In the genomic region with DNA sequence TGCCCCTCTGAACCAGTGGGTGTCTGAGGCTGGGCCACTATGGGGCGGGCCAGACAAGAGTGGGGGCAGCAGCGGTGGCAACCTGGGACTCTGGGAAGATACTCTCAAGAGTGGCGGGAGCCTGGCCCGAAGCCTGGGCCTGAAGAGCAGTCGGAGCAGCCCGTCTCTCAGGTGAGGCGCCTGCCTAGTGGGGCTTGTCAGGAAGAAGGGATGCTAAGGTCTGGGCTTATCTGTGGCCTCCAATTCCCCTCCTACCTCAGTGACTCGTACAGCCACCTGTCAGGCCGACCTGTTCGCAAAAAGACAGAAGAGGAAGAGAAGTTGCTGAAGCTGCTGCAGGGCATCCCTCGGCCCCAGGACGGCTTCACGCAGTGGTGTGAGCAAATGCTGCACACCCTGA, we compare ENCODE assay signal across 22 mouse cellular contexts. TPM values are rescaled to one million over a fixed set of nuclear protein-coding genes. Genes with fewer than 3 reads are reported as not detected.
DNase-seq lines count a peak whose midpoint lies in the region; ATAC-seq and TF ChIP-seq lines count a peak whose summit lies in the region.
"Had no signal": no experiment of that assay in that cellular context is flagged by ENCODE, and none has a peak within 500 bp of the region (broad histone marks: within the 10 kb centered on the region; RNA-seq: fewer than 3 reads in every experiment).

No protein-coding gene starts in this region.

- H3K9me3 ChIP-seq in forebrain, embryonic 14.5 days (replicated peaks; ENCODE audit: control insufficient read depth, low read length), result no peaks in the 10 kb centered on the region
- H3K9me3 ChIP-seq in forebrain, postnatal 0 days (ENCODE audit: low read length), result no peaks in the 10 kb centered on the region
- no peaks in the 10 kb centered on the region for H3K9me3 ChIP-seq in limb, embryonic 12.5 days
- no peaks in the 10 kb centered on the region for H3K9me3 ChIP-seq in limb, embryonic 10.5 days (replicated peaks)
- H3K9me3 ChIP-seq in hindbrain, embryonic 16.5 days (ENCODE audit: control insufficient read depth, low read length), result no peaks in the 10 kb centered on the region
- H3K9me3 ChIP-seq: liver, embryonic 15.5 days; megakaryocyte, embryonic 14.5 days had no signal

- H3K27me3 ChIP-seq in forebrain, embryonic 14.5 days (replicated peaks; ENCODE audit: control insufficient read depth, insufficient read depth, low read length), result no peaks in the 10 kb centered on the region
- H3K27me3 ChIP-seq in forebrain, postnatal 0 days (ENCODE audit: insufficient read depth, low read length), result no peaks in the 10 kb centered on the region
- H3K27me3 ChIP-seq in limb, embryonic 12.5 days, result no peaks in the 10 kb centered on the region
- H3K27me3 ChIP-seq in limb, embryonic 10.5 days (ENCODE audit: low read depth, poor library complexity, severe bottlenecking), result no peaks in the 10 kb centered on the region
- H3K27me3 ChIP-seq in hindbrain, embryonic 16.5 days (replicated peaks; ENCODE audit: control insufficient read depth, insufficient read depth, low read length), result no peaks in the 10 kb centered on the region
- H3K27me3 ChIP-seq in myocyte (ENCODE audit: control insufficient read depth, insufficient read depth, insufficient read length), result no peaks in the 10 kb centered on the region
- H3K27me3 ChIP-seq: liver, embryonic 15.5 days; megakaryocyte, embryonic 14.5 days had no signal

- H3K79me2 ChIP-seq in myocyte (ENCODE audit: control insufficient read depth, insufficient read depth), result peaks cover 1% of the 10 kb centered on the region

- TF ChIP-seq CTCF in forebrain, postnatal 0 days (IDR thresholded peaks at IDR 0.05; ENCODE audit: low read depth), result no peak

- no peak for DNase-seq in forebrain, embryonic 14.5 days (ENCODE audit: low spot score)
- DNase-seq in forebrain, postnatal 0 days, result no peak
- no peak for DNase-seq in limb, embryonic 10.5 days (ENCODE audit: low spot score)
- DNase-seq in spleen, postnatal 36 days (ENCODE audit: low spot score in 2 of 2), result no peak
- DNase-seq: adrenal gland, postnatal 14 days; B cell, adult 2 months; gastrocnemius, postnatal 14 days; right cerebral cortex, adult 18-20 months; thymus, adult 2 months had no signal

- no peak for ATAC-seq in forebrain, embryonic 14.5 days
- no peak for ATAC-seq in forebrain, postnatal 0 days
- no peak for ATAC-seq in limb, embryonic 12.5 days (ENCODE audit: insufficient number of reproducible peaks, insufficient read depth, low FRiP score, low TSS enrichment, low read depth)
- no peak for ATAC-seq in hindbrain, embryonic 16.5 days

- H3K4me1 ChIP-seq in forebrain, embryonic 14.5 days (ENCODE audit: control insufficient read depth, insufficient read depth, low read length), result peaks cover under 1% of the 10 kb centered on the region; the same call in 1 of the 2 replicates
- H3K4me1 ChIP-seq in forebrain, postnatal 0 days (ENCODE audit: insufficient read depth), result no peaks in the 10 kb centered on the region
- H3K4me1 ChIP-seq in limb, embryonic 12.5 days (replicated peaks), result peaks cover 27% of the 10 kb centered on the region
- peaks cover 20% of the 10 kb centered on the region for H3K4me1 ChIP-seq in limb, embryonic 10.5 days
- peaks cover 16% of the 10 kb centered on the region for H3K4me1 ChIP-seq in hindbrain, embryonic 16.5 days (ENCODE audit: control insufficient read depth, insufficient read depth, low read depth, low read length)

- no peak overlapping the region for H3K4me3 ChIP-seq in forebrain, embryonic 14.5 days (ENCODE audit: low read depth, low read length)
- no peak overlapping the region for H3K4me3 ChIP-seq in forebrain, postnatal 0 days (ENCODE audit: low read depth, low read length)
- H3K4me3 ChIP-seq in limb, embryonic 12.5 days (replicated peaks), result no peak overlapping the region
- H3K4me3 ChIP-seq in limb, embryonic 10.5 days, result no peak overlapping the region
- no peak overlapping the region for H3K4me3 ChIP-seq in hindbrain, embryonic 16.5 days (ENCODE audit: low read length)
- no peak overlapping the region for H3K4me3 ChIP-seq in myocyte
- H3K4me3 ChIP-seq: liver, embryonic 15.5 days; megakaryocyte, embryonic 14.5 days had no signal

- WGBS in forebrain, embryonic 14.5 days, result 89% methylated on average over 13 of the region's 13 CpGs
- 87% methylated on average over 13 of the region's 13 CpGs for WGBS in forebrain, postnatal 0 days
- 89% methylated on average over 13 of the region's 13 CpGs for WGBS in limb, embryonic 12.5 days
- whole genome bisulfite sequencing in limb, embryonic 10.5 days, result 86% methylated on average over 13 of the region's 13 CpGs
- WGBS in hindbrain, embryonic 16.5 days, result 92% methylated on average over 13 of the region's 13 CpGs

- no peak overlapping the region for H3ac ChIP-seq in myocyte (ENCODE audit: control insufficient read depth, insufficient read length)

- H3K4me2 ChIP-seq in forebrain, embryonic 14.5 days (ENCODE audit: low read length), result no peak overlapping the region
- no peak overlapping the region for H3K4me2 ChIP-seq in forebrain, postnatal 0 days (ENCODE audit: low read depth)
- H3K4me2 ChIP-seq in limb, embryonic 12.5 days, result no peak overlapping the region
- no peak overlapping the region for H3K4me2 ChIP-seq in hindbrain, embryonic 16.5 days (ENCODE audit: low read length)
- no peak overlapping the region for H3K4me2 ChIP-seq in myocyte (ENCODE audit: low read depth)
- H3K4me2 ChIP-seq: liver, embryonic 15.5 days had no signal

- TF ChIP-seq POLR2A in myocyte (IDR thresholded peaks at IDR 0.05; ENCODE audit: insufficient read length, low read depth), result peak; percentile 8

- 0 out of 2 replicates have a peak overlapping the region, but pooled peaks have one; percentile 14 for H3K27ac ChIP-seq in forebrain, embryonic 14.5 days (ENCODE audit: low read depth, low read length)
- no peak overlapping the region for H3K27ac ChIP-seq in forebrain, postnatal 0 days (ENCODE audit: low read depth, low read length)
- peak overlapping the region; percentile 41; the same call in 1 of the 2 replicates for H3K27ac ChIP-seq in limb, embryonic 12.5 days
- H3K27ac ChIP-seq in limb, embryonic 10.5 days, result no peak overlapping the region
- H3K27ac ChIP-seq in hindbrain, embryonic 16.5 days (ENCODE audit: low read depth, low read length), result peak overlapping the region; percentile 36; the same call in 1 of the 2 replicates
- H3K27ac ChIP-seq: liver, embryonic 15.5 days had no signal

- peaks cover 97% of the 10 kb centered on the region for H3K36me3 ChIP-seq in forebrain, embryonic 14.5 days (ENCODE audit: control insufficient read depth, insufficient read depth, low read length)
- peaks cover 93% of the 10 kb centered on the region for H3K36me3 ChIP-seq in forebrain, postnatal 0 days (ENCODE audit: insufficient read depth)
- H3K36me3 ChIP-seq in limb, embryonic 12.5 days, result peaks cover 96% of the 10 kb centered on the region
- H3K36me3 ChIP-seq in limb, embryonic 10.5 days, result peaks cover 100% of the 10 kb centered on the region
- peaks cover 74% of the 10 kb centered on the region for H3K36me3 ChIP-seq in hindbrain, embryonic 16.5 days (ENCODE audit: control insufficient read depth, insufficient read depth, low read length)
- peaks cover 5% of the 10 kb centered on the region for H3K36me3 ChIP-seq in myocyte (ENCODE audit: control insufficient read depth, insufficient read depth)

- H3K9ac ChIP-seq in forebrain, embryonic 14.5 days (ENCODE audit: low read length), result no peak overlapping the region
- H3K9ac ChIP-seq in forebrain, postnatal 0 days, result no peak overlapping the region
- H3K9ac ChIP-seq in limb, embryonic 12.5 days (replicated peaks), result no peak overlapping the region; the same call in 1 of the 2 replicates
- no peak overlapping the region for H3K9ac ChIP-seq in hindbrain, embryonic 16.5 days (ENCODE audit: low read depth, low read length)
- H3K9ac ChIP-seq: liver, embryonic 15.5 days had no signal

RNA-seq across cellular contexts. Expression of a gene that starts 6.3 kb away (rescaled TPM):
- polyA plus RNA-seq in forebrain, embryonic 14.5 days (2014; fragmentation: Nextera tagmentation; extraction: Ambion mirVana), result 11.5 and 13.0 TPM in 2 replicates
- 21.1 and 25.2 TPM in 2 replicates for total RNA-seq in forebrain, postnatal 0 days (2014; rRNA removed)
- 6.1 and 10.6 TPM in 2 replicates for polyA plus RNA-seq in forebrain, postnatal 0 days (2015; fragmentation: Nextera tagmentation; extraction: Ambion mirVana)
- polyA plus RNA-seq in limb, embryonic 12.5 days (2016; fragmentation: Nextera tagmentation; extraction: Ambion mirVana), result 17.0 and 17.7 TPM in 2 replicates
- polyA plus RNA-seq in limb, embryonic 10.5 days (2016; fragmentation: Nextera tagmentation; extraction: Ambion mirVana), result 13.5 and 14.6 TPM in 2 replicates
- polyA plus RNA-seq in hindbrain, embryonic 16.5 days (2015; fragmentation: Nextera tagmentation; extraction: Ambion mirVana), result 11.8 and 16.3 TPM in 2 replicates
- 9.6 TPM for polyA plus RNA-seq in myocyte (2012; fragmentation: generic; extraction: Trizol)

RNA-seq across cellular contexts. Expression of a gene that starts 8.4 kb away (rescaled TPM):
- not detected in 2 replicates for polyA plus RNA-seq in forebrain, embryonic 14.5 days (2014; fragmentation: Nextera tagmentation; extraction: Ambion mirVana)
- total RNA-seq in forebrain, postnatal 0 days (2014; rRNA removed), result not detected in 2 replicates
- polyA plus RNA-seq in forebrain, postnatal 0 days (2015; fragmentation: Nextera tagmentation; extraction: Ambion mirVana), result not detected in 2 replicates
- 0.71 TPM in 1 of 2 replicates, not detected in the other for polyA plus RNA-seq in limb, embryonic 12.5 days (2016; fragmentation: Nextera tagmentation; extraction: Ambion mirVana)
- polyA plus RNA-seq in limb, embryonic 10.5 days (2016; fragmentation: Nextera tagmentation; extraction: Ambion mirVana), result 1.5 and 2.4 TPM in 2 replicates
- not detected in 2 replicates for polyA plus RNA-seq in hindbrain, embryonic 16.5 days (2015; fragmentation: Nextera tagmentation; extraction: Ambion mirVana)
- not detected for polyA plus RNA-seq in myocyte (2012; fragmentation: generic; extraction: Trizol)
- total RNA-seq: adrenal gland, postnatal 14 days; gastrocnemius, postnatal 14 days; heart, adult 8-10 months; layer of hippocampus, adult 18-20 months had no signal
- polyA plus RNA-seq: cortical plate, adult 2 months; frontal cortex, adult 2 months; heart, postnatal 0 days; kidney, embryonic 14.5 days; thymus, adult 2 months; urinary bladder, adult 2 months had no signal

RNA-seq across cellular contexts. Expression of a gene that starts 8.6 kb away (rescaled TPM):
- polyA plus RNA-seq in forebrain, embryonic 14.5 days (2014; fragmentation: Nextera tagmentation; extraction: Ambion mirVana), result 598 and 644 TPM in 2 replicates
- 1,237 and 1,339 TPM in 2 replicates for total RNA-seq in forebrain, postnatal 0 days (2014; rRNA removed)
- 766 and 769 TPM in 2 replicates for polyA plus RNA-seq in forebrain, postnatal 0 days (2015; fragmentation: Nextera tagmentation; extraction: Ambion mirVana)
- polyA plus RNA-seq in limb, embryonic 12.5 days (2016; fragmentation: Nextera tagmentation; extraction: Ambion mirVana), result 337 and 349 TPM in 2 replicates
- polyA plus RNA-seq in limb, embryonic 10.5 days (2016; fragmentation: Nextera tagmentation; extraction: Ambion mirVana), result 257 and 295 TPM in 2 replicates
- polyA plus RNA-seq in hindbrain, embryonic 16.5 days (2015; fragmentation: Nextera tagmentation; extraction: Ambion mirVana), result 519 and 521 TPM in 2 replicates
- 632 TPM for polyA plus RNA-seq in myocyte (2012; fragmentation: generic; extraction: Trizol)

RNA-seq across cellular contexts. Expression of a gene that starts 22.4 kb away (rescaled TPM):
- polyA plus RNA-seq in forebrain, embryonic 14.5 days (2014; fragmentation: Nextera tagmentation; extraction: Ambion mirVana), result 81.2 and 98.0 TPM in 2 replicates
- total RNA-seq in forebrain, postnatal 0 days (2014; rRNA removed), result 79.1 and 80.6 TPM in 2 replicates
- polyA plus RNA-seq in forebrain, postnatal 0 days (2015; fragmentation: Nextera tagmentation; extraction: Ambion mirVana), result 99.2 and 110 TPM in 2 replicates
- polyA plus RNA-seq in limb, embryonic 12.5 days (2016; fragmentation: Nextera tagmentation; extraction: Ambion mirVana), result 48.0 and 52.7 TPM in 2 replicates
- polyA plus RNA-seq in limb, embryonic 10.5 days (2016; fragmentation: Nextera tagmentation; extraction: Ambion mirVana), result 53.2 and 63.4 TPM in 2 replicates
- polyA plus RNA-seq in hindbrain, embryonic 16.5 days (2015; fragmentation: Nextera tagmentation; extraction: Ambion mirVana), result 79.3 and 87.0 TPM in 2 replicates
- 53.0 TPM for polyA plus RNA-seq in myocyte (2012; fragmentation: generic; extraction: Trizol)

RNA-seq across cellular contexts. Expression of a gene that starts 28.6 kb away (rescaled TPM):
- 184 and 201 TPM in 2 replicates for polyA plus RNA-seq in forebrain, embryonic 14.5 days (2014; fragmentation: Nextera tagmentation; extraction: Ambion mirVana)
- 234 and 254 TPM in 2 replicates for total RNA-seq in forebrain, postnatal 0 days (2014; rRNA removed)
- polyA plus RNA-seq in forebrain, postnatal 0 days (2015; fragmentation: Nextera tagmentation; extraction: Ambion mirVana), result 256 and 281 TPM in 2 replicates
- polyA plus RNA-seq in limb, embryonic 12.5 days (2016; fragmentation: Nextera tagmentation; extraction: Ambion mirVana), result 0.68 TPM in 1 of 2 replicates, not detected in the other
- not detected in 2 replicates for polyA plus RNA-seq in limb, embryonic 10.5 days (2016; fragmentation: Nextera tagmentation; extraction: Ambion mirVana)
- 268 and 271 TPM in 2 replicates for polyA plus RNA-seq in hindbrain, embryonic 16.5 days (2015; fragmentation: Nextera tagmentation; extraction: Ambion mirVana)
- polyA plus RNA-seq in myocyte (2012; fragmentation: generic; extraction: Trizol), result not detected
- total RNA-seq: gastrocnemius, postnatal 14 days; heart, adult 8-10 months had no signal
- polyA plus RNA-seq: heart, postnatal 0 days; kidney, embryonic 14.5 days; limb, embryonic 11.5 days; thymus, adult 2 months had no signal

Comparison
In these comparisons a context has a peak if more than half of its experiments do, and no peak if none do; other contexts are left out.
1. H3K27ac ChIP-seq: peak in forebrain, embryonic 14.5 days (single experiment), limb, embryonic 12.5 days (single experiment) and hindbrain, embryonic 16.5 days (single experiment); none in forebrain, postnatal 0 days (single experiment) and limb, embryonic 10.5 days (single experiment).